Mouse (Mus musculus) intestine, embryonic 16.5 days (tissue): ENCODE data around the gene Olfr30. TPM values are rescaled to one million over a fixed set of nuclear protein-coding genes. Genes with fewer than 3 reads are reported as not detected.

Experiments used
- ATAC-seq: fragments of 200-750 bp; cut with Nextera tagmentation; 2 replicates; pipeline ENCODE4 v1.8.0; 2017; ENCODE audit warnings: moderate TSS enrichment, moderate library complexity
- H3K27ac ChIP-seq: fragments of 300-500 bp; sonication (generic); 2 replicates; pipeline ENCODE4 v1.5.1; 2014; ENCODE audit warnings: mild to moderate bottlenecking, low read length
- H3K27me3 ChIP-seq: fragments of 300-500 bp; sonication (generic); replicated peaks from 2 replicates; pipeline ENCODE4 v1.6.1; 2014; ENCODE audit warnings: low read length, control low read depth, mixed read lengths; ENCODE audit not compliant: control insufficient read depth, insufficient read depth
- H3K36me3 ChIP-seq: fragments of 300-500 bp; sonication (generic); 2 replicates; pipeline ENCODE4 v1.6.1; 2014; ENCODE audit warnings: low read length, control low read depth; ENCODE audit not compliant: control insufficient read depth, insufficient read depth
- H3K4me1 ChIP-seq: fragments of 300-500 bp; sonication (generic); 2 replicates; pipeline ENCODE4 v1.6.1; 2014; ENCODE audit warnings: low read length, control low read depth, mixed read lengths; ENCODE audit not compliant: control insufficient read depth, insufficient read depth
- H3K4me2 ChIP-seq: fragments of 300-500 bp; sonication (generic); 2 replicates; pipeline ENCODE4 v1.6.1; 2014; ENCODE audit warnings: low read depth, low read length, control low read depth
- H3K4me3 ChIP-seq: fragments of 300-500 bp; sonication (generic); 2 replicates; pipeline ENCODE4 v1.5.1; 2014; ENCODE audit warnings: mild to moderate bottlenecking, low read length
- H3K9ac ChIP-seq: fragments of 300-500 bp; sonication (generic); 2 replicates; pipeline ENCODE4 v1.6.1; 2014; ENCODE audit warnings: low read depth, low read length
- H3K9me3 ChIP-seq: fragments of 300-500 bp; sonication (generic); 2 replicates; pipeline ENCODE4 v1.6.1; 2016; ENCODE audit warnings: low read length, control low read depth; ENCODE audit not compliant: control insufficient read depth
- WGBS: fragments of 180-500 bp; shearing (Covaris S2); extraction: QIAGEN DNeasy Blood & Tissue Kit; methylation state at CpG from one replicate; pipeline ENCODE4 v1.1.7; 2014; 5-methylcytosine and 5-hydroxymethylcytosine counted together
- polyA plus RNA-seq: library from polyadenylated mRNA; unstranded; fragments of >200 nt; fragmentation: Nextera tagmentation; extraction: Ambion mirVana; gene quantifications from 2 replicates; pipeline ENCODE4 v1.2.1, GENCODE M21; 2015

The Olfr30 gene
- polyA plus RNA-seq, 1 experiment from 2014 or later, result not detected

GRCm38 (mm10) chr11:58420815-58421214 is 41.3 kb downstream of the Olfr30 start, which contains the start of gene 1810065E05Rik:
Gene 1810065E05Rik (plus strand): TSS chr11:58421111.
- H3K27me3 ChIP-seq, result peaks cover 15% of the 10 kb centered on the region
- no peaks in the 10 kb centered on the region for H3K36me3 ChIP-seq
- no peak within 1 kb of the TSS for H3K9ac ChIP-seq
- H3K4me2 ChIP-seq, result no peak within 1 kb of the TSS
- no peak within 1 kb of the TSS for H3K27ac ChIP-seq
- no peaks in the 10 kb centered on the region for H3K9me3 ChIP-seq
- peak; percentile 91 for ATAC-seq
- 5% methylated on average over 1 of the region's 1 CpGs for WGBS
- H3K4me3 ChIP-seq, result no peak within 1 kb of the TSS
- H3K4me1 ChIP-seq, result peaks cover 6% of the 10 kb centered on the region; the same call in 1 of the 2 replicates

GRCm38 (mm10) chr11:58418336-58418735 is 43.7 kb downstream of the Olfr30 start:
- H3K27me3 ChIP-seq, result peaks cover 16% of the 10 kb centered on the region
- WGBS, result 53% methylated on average over 3 of the region's 3 CpGs
- H3K4me1 ChIP-seq, result peaks cover 6% of the 10 kb centered on the region; the same call in 1 of the 2 replicates

GRCm38 (mm10) chr11:58408066-58408465 is 54.0 kb downstream of the Olfr30 start:
- Histone ChIP-seq H3K27me3 (0 out of 2 replicates have a peak, but pooled peaks cover 2% of the 10 kb centered on the region), H3K36me3 (no peaks in the 10 kb centered on the region), H3K27ac (no peak overlapping the region), H3K4me3 (no peak overlapping the region), H3K4me2 (no peak overlapping the region), H3K4me1 (no peaks in the 10 kb centered on the region), H3K9me3 (no peaks in the 10 kb centered on the region), H3K9ac (no peak overlapping the region)
- 67% methylated on average over 3 of the region's 3 CpGs for WGBS
- ATAC-seq, result no peak

More at GRCm38 (mm10) chr11:58418336-58418735, 43.7 kb downstream of the Olfr30 start:
- Histone ChIP-seq H3K4me2 (no peak overlapping the region), H3K9me3 (no peaks in the 10 kb centered on the region), H3K4me3 (no peak overlapping the region), H3K36me3 (no peaks in the 10 kb centered on the region), H3K9ac (no peak overlapping the region), H3K27ac (no peak overlapping the region)
- ATAC-seq, result no peak

Other genes with a start within 250 kb of the Olfr30 start
- gene 4930438A08Rik, start 187.5 kb downstream of the Olfr30 start, polyA plus RNA-seq, result not detected in 2 replicates
- gene Zfp692, start 155.2 kb downstream of the Olfr30 start, polyA plus RNA-seq, result 20.7 and 22.0 TPM in 2 replicates
- gene Zfp672, start 131.9 kb downstream of the Olfr30 start, polyA plus RNA-seq, result 35.4 and 35.5 TPM in 2 replicates
- gene Sh3bp5l, start 131.5 kb downstream of the Olfr30 start, polyA plus RNA-seq, result 28.3 TPM in 2 replicates
- gene Lypd8, start 83.2 kb downstream of the Olfr30 start, polyA plus RNA-seq, result 1,405 and 1,451 TPM in 2 replicates
- 0.15 and 0.20 TPM in 2 replicates for gene 1810065E05Rik, start 41.2 kb downstream of the Olfr30 start, polyA plus RNA-seq
- not detected in 2 replicates for gene Gm12253, start 29.7 kb downstream of the Olfr30 start, polyA plus RNA-seq
- gene Lypd9, start 9.3 kb downstream of the Olfr30 start, polyA plus RNA-seq, result not detected in 2 replicates
- gene Olfr332, start 30.3 kb upstream of the Olfr30 start, polyA plus RNA-seq, result not detected in 2 replicates
- not detected in 2 replicates for gene Olfr331, start 40.3 kb upstream of the Olfr30 start, polyA plus RNA-seq
- gene Olfr330, start 72.6 kb upstream of the Olfr30 start, polyA plus RNA-seq, result not detected in 2 replicates
- not detected in 2 replicates for gene Olfr329-ps, start 84.2 kb upstream of the Olfr30 start, polyA plus RNA-seq
- gene Olfr328, start 93.4 kb upstream of the Olfr30 start, polyA plus RNA-seq, result 0.06 TPM in 1 of 2 replicates, not detected in the other
- not detected in 2 replicates for gene Olfr224, start 108.3 kb upstream of the Olfr30 start, polyA plus RNA-seq
- gene Olfr325, start 115.5 kb upstream of the Olfr30 start, polyA plus RNA-seq, result not detected in 2 replicates
- not detected in 2 replicates for gene Olfr324, start 132.8 kb upstream of the Olfr30 start, polyA plus RNA-seq
- gene 2210407C18Rik, start 153.8 kb upstream of the Olfr30 start, polyA plus RNA-seq, result 0.51 TPM in 1 of 2 replicates, not detected in the other
- gene Olfr323, start 168.2 kb upstream of the Olfr30 start, polyA plus RNA-seq, result not detected in 2 replicates
- gene Trim58, start 178.2 kb upstream of the Olfr30 start, polyA plus RNA-seq, result 0.12 and 0.27 TPM in 2 replicates
- gene Olfr322, start 196.5 kb upstream of the Olfr30 start, polyA plus RNA-seq, result not detected in 2 replicates
- gene Olfr320, start 218.8 kb upstream of the Olfr30 start, polyA plus RNA-seq, result not detected in 2 replicates
- not detected in 2 replicates for gene Olfr319, start 236.9 kb upstream of the Olfr30 start, polyA plus RNA-seq